Mouse (Mus musculus) kidney, embryonic 14.5 days (tissue): ENCODE data around the gene Nkx2-2. TPM values are rescaled to one million over a fixed set of nuclear protein-coding genes. Genes with fewer than 3 reads are reported as not detected.

ENCODE experiments used
- ATAC-seq: fragments of 200-750 bp; cut with Nextera tagmentation; 2 replicates; pipeline ENCODE4 v1.8.0; 2017; ENCODE audit warnings: moderate number of reproducible peaks, mild to moderate bottlenecking, moderate TSS enrichment, moderate library complexity; ENCODE audit not compliant: low FRiP score, low TSS enrichment
- H3K27ac ChIP-seq: fragments of 300-500 bp; sonication (generic); 2 replicates; pipeline ENCODE4 v1.5.1; 2014; ENCODE audit warnings: low read depth, mild to moderate bottlenecking, low read length, moderate library complexity, mixed read lengths
- H3K27me3 ChIP-seq: fragments of 300-500 bp; sonication (generic); 2 replicates; pipeline ENCODE4 v1.6.1; 2014; ENCODE audit warnings: mild to moderate bottlenecking, low read length; ENCODE audit not compliant: control insufficient read depth, insufficient read depth
- H3K36me3 ChIP-seq: fragments of 300-500 bp; sonication (generic); 2 replicates; pipeline ENCODE4 v1.6.1; 2014; ENCODE audit warnings: low read length, mixed read lengths; ENCODE audit not compliant: control insufficient read depth, insufficient read depth
- H3K4me1 ChIP-seq: fragments of 300-500 bp; sonication (generic); 2 replicates; pipeline ENCODE4 v1.6.1; 2014; ENCODE audit warnings: low read length, mixed read lengths; ENCODE audit not compliant: control insufficient read depth, insufficient read depth
- H3K4me2 ChIP-seq: fragments of 300-500 bp; sonication (generic); replicated peaks from 2 replicates; pipeline ENCODE4 v1.6.1; 2014; ENCODE audit warnings: low read depth, mild to moderate bottlenecking, low read length
- H3K4me3 ChIP-seq: fragments of 300-500 bp; sonication (generic); 2 replicates; pipeline ENCODE4 v1.5.1; 2014; ENCODE audit warnings: mild to moderate bottlenecking, low read length
- H3K9ac ChIP-seq: fragments of 300-500 bp; sonication (generic); 2 replicates; pipeline ENCODE4 v1.6.1; 2014; ENCODE audit warnings: low read depth, mild to moderate bottlenecking, low read length, moderate library complexity
- H3K9me3 ChIP-seq: fragments of 300-500 bp; sonication (generic); 2 replicates; pipeline ENCODE4 v1.6.1; 2016; ENCODE audit warnings: low read length; ENCODE audit not compliant: control insufficient read depth
- WGBS: fragments of 180-500 bp; shearing (Covaris S2); extraction: QIAGEN DNeasy Blood & Tissue Kit; methylation state at CpG from one replicate; pipeline ENCODE4 v1.1.7; 2014; 5-methylcytosine and 5-hydroxymethylcytosine counted together
- polyA plus RNA-seq: library from polyadenylated mRNA; unstranded; fragments of >200 nt; fragmentation: Nextera tagmentation; extraction: Ambion mirVana; gene quantifications from 2 replicates; pipeline ENCODE4 v1.2.1, GENCODE M21; 2014

The Nkx2-2 gene
- polyA plus RNA-seq, 1 experiment from 2014 or later, result not detected

GRCm38 (mm10) chr2:147183521-147183920 lies 10.5 kb downstream of the Nkx2-2 start:
- H3K9ac ChIP-seq, result no peak overlapping the region
- H3K27me3 ChIP-seq, result peaks cover 93% of the 10 kb centered on the region
- H3K4me2 ChIP-seq, result no peak overlapping the region
- WGBS, result under 1% methylated on average over 12 of the region's 12 CpGs
- no peak overlapping the region for H3K27ac ChIP-seq
- 0 out of 2 replicates have a peak, but pooled peaks cover 10% of the 10 kb centered on the region for H3K4me1 ChIP-seq
- no peak for ATAC-seq
- no peaks in the 10 kb centered on the region for H3K9me3 ChIP-seq
- no peaks in the 10 kb centered on the region for H3K36me3 ChIP-seq
- H3K4me3 ChIP-seq, result no peak overlapping the region

- Histone ChIP-seq H3K27me3 (peaks cover 91% of the 10 kb centered on the region), H3K27ac (no peak overlapping the region), H3K9ac (no peak overlapping the region), H3K4me1 (0 out of 2 replicates have a peak, but pooled peaks cover 13% of the 10 kb centered on the region), H3K36me3 (no peaks in the 10 kb centered on the region), H3K4me3 (no peak overlapping the region), H3K4me2 (no peak overlapping the region), H3K9me3 (no peaks in the 10 kb centered on the region)
- WGBS, result 2% methylated on average over 25 of the region's 25 CpGs
- no peak for ATAC-seq
These were observed 11.3 kb downstream of the Nkx2-2 start for GRCm38 (mm10) chr2:147182709-147183260.

- H3K4me3 ChIP-seq, result no peak overlapping the region
- no peak overlapping the region for H3K27ac ChIP-seq
- H3K4me2 ChIP-seq, result no peak overlapping the region
- H3K9me3 ChIP-seq, result no peaks in the 10 kb centered on the region
- no peak for ATAC-seq
- 0 out of 2 replicates have a peak, but pooled peaks cover 13% of the 10 kb centered on the region for H3K4me1 ChIP-seq
- WGBS, result 9% methylated on average over 18 of the region's 18 CpGs
- no peaks in the 10 kb centered on the region for H3K36me3 ChIP-seq
- peaks cover 85% of the 10 kb centered on the region for H3K27me3 ChIP-seq
- no peak overlapping the region for H3K9ac ChIP-seq
These were observed 11.9 kb downstream of the Nkx2-2 start for GRCm38 (mm10) chr2:147181926-147182708.

GRCm38 (mm10) chr2:147181304-147181665 lies 12.8 kb downstream of the Nkx2-2 start:
- Histone ChIP-seq H3K4me1 (0 out of 2 replicates have a peak, but pooled peaks cover 13% of the 10 kb centered on the region), H3K4me2 (no peak overlapping the region), H3K27me3 (peaks cover 77% of the 10 kb centered on the region), H3K9ac (no peak overlapping the region), H3K4me3 (no peak overlapping the region), H3K27ac (no peak overlapping the region), H3K9me3 (no peaks in the 10 kb centered on the region), H3K36me3 (no peaks in the 10 kb centered on the region)
- WGBS, result 4% methylated on average over 5 of the region's 5 CpGs
- ATAC-seq, result no peak

GRCm38 (mm10) chr2:147180649-147181303 lies 13.3 kb downstream of the Nkx2-2 start:
- Histone ChIP-seq H3K4me3 (no peak overlapping the region), H3K4me2 (no peak overlapping the region), H3K4me1 (0 out of 2 replicates have a peak, but pooled peaks cover 13% of the 10 kb centered on the region), H3K27ac (no peak overlapping the region), H3K9me3 (no peaks in the 10 kb centered on the region), H3K36me3 (no peaks in the 10 kb centered on the region), H3K9ac (no peak overlapping the region), H3K27me3 (peaks cover 72% of the 10 kb centered on the region)
- WGBS, result 3% methylated on average over 32 of the region's 32 CpGs
- no peak for ATAC-seq

- Histone ChIP-seq H3K9me3 (no peaks in the 10 kb centered on the region), H3K36me3 (no peaks in the 10 kb centered on the region), H3K4me1 (0 out of 2 replicates have a peak, but pooled peaks cover 7% of the 10 kb centered on the region), H3K4me2 (peak overlapping the region; percentile 44), H3K27ac (no peak overlapping the region), H3K4me3 (peak overlapping the region; percentile 27), H3K9ac (no peak overlapping the region), H3K27me3 (peaks cover 65% of the 10 kb centered on the region)
- peak; percentile 80 for ATAC-seq
- 1% methylated on average over 39 of the region's 39 CpGs for WGBS
These were observed 15.7 kb downstream of the Nkx2-2 start for GRCm38 (mm10) chr2:147178091-147179059.

GRCm38 (mm10) chr2:147177672-147178071 lies 16.4 kb downstream of the Nkx2-2 start:
- Histone ChIP-seq H3K27ac (no peak overlapping the region), H3K36me3 (no peaks in the 10 kb centered on the region), H3K4me2 (peak overlapping the region; percentile 44; the same call in 1 of the 2 replicates), H3K27me3 (peaks cover 60% of the 10 kb centered on the region), H3K9me3 (no peaks in the 10 kb centered on the region), H3K9ac (no peak overlapping the region), H3K4me1 (0 out of 2 replicates have a peak, but pooled peaks cover 7% of the 10 kb centered on the region), H3K4me3 (peak overlapping the region; percentile 27; the same call in 1 of the 2 replicates)
- peak; percentile 56; the same call in 1 of the 2 replicates for ATAC-seq
- WGBS, result 7% methylated on average over 10 of the region's 10 CpGs

GRCm38 (mm10) chr2:147175296-147175695 lies 18.7 kb downstream of the Nkx2-2 start:
- H3K27ac ChIP-seq, result no peak overlapping the region
- no peak overlapping the region for H3K4me2 ChIP-seq
- WGBS, result 79% methylated on average over 11 of the region's 11 CpGs
- no peaks in the 10 kb centered on the region for H3K9me3 ChIP-seq
- peaks cover 37% of the 10 kb centered on the region for H3K27me3 ChIP-seq
- no peak overlapping the region for H3K4me3 ChIP-seq
- no peak for ATAC-seq
- H3K9ac ChIP-seq, result no peak overlapping the region
- H3K36me3 ChIP-seq, result no peaks in the 10 kb centered on the region
- 0 out of 2 replicates have a peak, but pooled peaks cover 7% of the 10 kb centered on the region for H3K4me1 ChIP-seq
